Mouse (Mus musculus) kidney, postnatal 0 days (tissue): Measurements from ENCODE around the gene Mroh2a. TPM values are rescaled to one million over a fixed set of nuclear protein-coding genes. Genes with fewer than 3 reads are reported as not detected.

Source experiments
- ATAC-seq: fragments of 200-750 bp; cut with Nextera tagmentation; replicated peaks from 2 replicates; pipeline ENCODE4 v1.8.0; 2017; ENCODE audit warnings: low read depth, moderate number of reproducible peaks, moderate TSS enrichment, moderate library complexity; ENCODE audit not compliant: low FRiP score
- DNase-seq: peaks from one replicate; pipeline ENCODE4 v3.0.0-alpha.2; 2016; ENCODE audit warnings: low spot score
- H3K27ac ChIP-seq: fragments of 300-500 bp; sonication (generic); 2 replicates; pipeline ENCODE4 v1.5.1; 2014; ENCODE audit warnings: mild to moderate bottlenecking
- H3K27me3 ChIP-seq: fragments of 300-500 bp; sonication (generic); 2 replicates; pipeline ENCODE4 v1.6.1; 2014; ENCODE audit warnings: low read length, mixed read lengths; ENCODE audit not compliant: insufficient read depth
- H3K36me3 ChIP-seq: fragments of 300-500 bp; sonication (generic); 2 replicates; pipeline ENCODE4 v1.6.1; 2014; ENCODE audit warnings: low read length, mixed read lengths; ENCODE audit not compliant: insufficient read depth
- H3K4me1 ChIP-seq: fragments of 300-500 bp; sonication (generic); replicated peaks from 2 replicates; pipeline ENCODE4 v1.6.1; 2014; ENCODE audit warnings: antibody characterized with exemption, low read length, mixed read lengths; ENCODE audit not compliant: insufficient read depth
- H3K4me2 ChIP-seq: fragments of 300-500 bp; sonication (generic); 2 replicates; pipeline ENCODE4 v1.6.1; 2014; ENCODE audit warnings: mild to moderate bottlenecking, low read length, moderate library complexity, mixed read lengths
- H3K4me3 ChIP-seq: fragments of 300-500 bp; sonication (generic); replicated peaks from 2 replicates; pipeline ENCODE4 v1.5.1; 2014; ENCODE audit warnings: low read depth, low read length
- H3K9ac ChIP-seq: fragments of 300-500 bp; sonication (generic); 2 replicates; pipeline ENCODE4 v1.6.1; 2014; ENCODE audit warnings: low read depth, low read length
- H3K9me3 ChIP-seq: fragments of 300-500 bp; sonication (generic); replicated peaks from 2 replicates; pipeline ENCODE4 v1.6.1; 2016; ENCODE audit warnings: low read length, inconsistent platforms, mixed read lengths
- CTCF ChIP-seq: IDR thresholded peaks from 2 replicates; pipeline ENCODE4 v1.5.1; 2016; ENCODE audit warnings: antibody characterized with exemption, low read depth, mild to moderate bottlenecking, moderate library complexity
- WGBS: fragments of 180-500 bp; shearing (Covaris S2); extraction: QIAGEN DNeasy Blood & Tissue Kit; methylation state at CpG from one replicate; pipeline ENCODE4 v1.1.7; 2014; 5-methylcytosine and 5-hydroxymethylcytosine counted together
- polyA plus RNA-seq: library from polyadenylated mRNA; unstranded; fragments of >200 nt; fragmentation: Nextera tagmentation; extraction: Ambion mirVana; gene quantifications from 2 replicates; pipeline ENCODE4 v1.2.1, GENCODE M21; 2015

Mroh2a gene
- polyA plus RNA-seq, 1 experiment from 2014 or later = 0.66 TPM

DNA sequence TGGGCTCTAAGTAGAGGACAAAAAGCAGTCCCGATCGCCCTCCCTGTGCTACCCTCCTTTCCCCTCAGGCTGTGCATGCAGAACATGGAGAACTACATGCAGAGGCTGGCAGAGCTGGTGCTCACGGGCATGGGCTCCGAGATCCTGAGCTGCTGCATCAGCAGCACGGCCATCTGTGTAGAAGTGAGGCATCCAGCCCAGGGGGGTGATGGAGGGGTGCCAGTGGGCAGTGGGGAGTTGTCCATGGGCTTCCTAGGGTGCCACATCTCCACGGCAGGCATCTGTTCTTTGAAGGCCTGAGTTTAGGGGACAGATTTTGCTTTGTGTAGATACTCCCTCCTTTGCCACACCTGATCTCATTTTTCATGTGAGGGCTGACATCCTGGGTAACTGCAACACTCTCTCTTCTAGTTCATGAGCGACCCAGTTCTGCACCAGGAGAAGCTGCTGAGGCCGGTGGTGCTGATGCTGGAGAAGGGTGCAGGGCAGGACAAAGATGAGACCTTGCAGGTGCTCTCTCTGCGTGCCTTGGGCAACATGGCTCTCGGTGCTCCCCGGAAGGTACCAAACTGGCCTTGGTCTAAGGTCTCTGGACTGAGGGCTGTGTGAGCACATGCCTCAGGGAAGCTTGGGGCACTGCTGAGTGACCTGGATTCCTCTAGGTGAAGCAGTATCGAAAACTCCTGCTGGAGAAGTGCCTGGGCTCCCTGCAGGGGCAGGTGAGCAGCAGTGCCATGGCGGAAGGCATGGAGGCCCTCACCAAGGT lies 29.4 kb downstream of the Mroh2a start:
- Histone ChIP-seq H3K27me3 (no peaks in the 10 kb centered on the region), H3K36me3 (peaks cover 15% of the 10 kb centered on the region), H3K4me1 (peaks cover 11% of the 10 kb centered on the region), H3K27ac (no peak overlapping the region), H3K9ac (no peak overlapping the region), H3K4me2 (no peak overlapping the region), H3K4me3 (no peak overlapping the region), H3K9me3 (0 out of 2 replicates have a peak, but pooled peaks cover 3% of the 10 kb centered on the region)
- ATAC-seq (no peak), DNase-seq (no peak)
- 79% methylated on average over 13 of the region's 13 CpGs for WGBS
- no peak for TF ChIP-seq CTCF

DNA sequence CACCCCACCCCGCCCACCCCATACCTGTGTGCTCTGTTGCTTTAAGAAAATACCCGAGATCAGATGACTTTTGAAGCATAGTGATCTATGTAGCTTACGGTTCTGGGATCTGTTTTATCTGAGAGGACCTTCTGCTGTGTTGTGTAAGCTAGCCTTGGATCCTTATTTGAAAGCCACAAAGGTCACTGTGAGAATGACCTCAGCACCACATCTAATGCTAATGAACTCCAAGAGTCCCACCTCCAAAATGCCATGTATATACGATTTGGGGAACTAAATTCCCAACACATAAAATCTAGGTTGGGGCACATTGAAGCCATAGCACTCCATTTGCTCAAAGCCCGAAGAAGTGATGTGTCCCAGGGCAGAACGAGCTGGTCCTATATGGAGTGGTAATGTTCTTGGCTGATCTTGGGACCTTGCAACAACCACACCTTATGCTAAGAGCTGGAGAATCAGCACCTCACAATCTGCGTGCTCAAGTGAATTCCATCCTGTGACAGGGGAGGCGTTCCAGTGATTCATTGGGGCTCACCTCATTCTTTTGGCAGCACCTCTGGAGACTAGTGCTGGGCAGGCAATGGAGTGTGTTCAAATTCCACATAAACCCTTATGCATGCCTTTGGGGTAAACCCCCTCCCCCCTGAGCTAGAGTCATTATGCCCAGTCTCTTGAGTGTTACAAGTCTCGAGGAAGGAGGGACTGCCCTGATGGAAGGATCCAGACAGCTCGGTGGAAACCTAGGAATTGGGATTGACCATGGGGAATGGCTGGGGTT lies 30.3 kb downstream of the Mroh2a start:
- Histone ChIP-seq H3K36me3 (peaks cover 23% of the 10 kb centered on the region), H3K27ac (no peak overlapping the region), H3K4me1 (peaks cover 14% of the 10 kb centered on the region), H3K4me2 (no peak overlapping the region), H3K9me3 (no peaks in the 10 kb centered on the region), H3K27me3 (no peaks in the 10 kb centered on the region), H3K9ac (no peak overlapping the region), H3K4me3 (no peak overlapping the region)
- no peak for TF ChIP-seq CTCF
- 75% methylated on average over 10 of the region's 10 CpGs for WGBS
- ATAC-seq = no peak
- no peak for DNase-seq

DNA sequence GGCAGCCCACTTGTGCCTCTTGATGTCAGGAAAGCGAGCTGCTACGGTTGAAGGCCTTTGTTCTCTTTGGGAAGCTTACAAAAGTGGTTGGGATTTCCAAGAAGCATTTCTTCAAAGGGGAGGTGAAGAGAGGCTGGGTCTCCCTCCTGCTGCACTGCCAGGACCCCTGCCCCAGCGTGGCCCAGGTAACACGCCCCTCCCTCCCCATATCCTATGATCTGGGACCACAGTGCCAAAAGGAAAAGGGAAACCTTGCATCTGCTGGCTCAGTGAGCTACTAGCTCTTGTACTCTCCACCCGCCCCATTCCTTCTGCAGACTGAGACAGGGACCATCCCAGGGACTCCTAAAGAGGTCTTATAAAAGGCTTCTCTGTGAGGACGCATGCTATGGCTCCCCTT lies 30.9 kb downstream of the Mroh2a start:
- no peaks in the 10 kb centered on the region for H3K9me3 ChIP-seq
- ATAC-seq = no peak
- H3K9ac ChIP-seq = no peak overlapping the region
- H3K36me3 ChIP-seq = peaks cover 28% of the 10 kb centered on the region
- no peak overlapping the region for H3K4me2 ChIP-seq
- H3K27me3 ChIP-seq = no peaks in the 10 kb centered on the region
- 81% methylated on average over 6 of the region's 6 CpGs for WGBS
- H3K4me1 ChIP-seq = peaks cover 14% of the 10 kb centered on the region
- no peak for DNase-seq
- H3K4me3 ChIP-seq = no peak overlapping the region
- H3K27ac ChIP-seq = no peak overlapping the region
- no peak for TF ChIP-seq CTCF

DNA sequence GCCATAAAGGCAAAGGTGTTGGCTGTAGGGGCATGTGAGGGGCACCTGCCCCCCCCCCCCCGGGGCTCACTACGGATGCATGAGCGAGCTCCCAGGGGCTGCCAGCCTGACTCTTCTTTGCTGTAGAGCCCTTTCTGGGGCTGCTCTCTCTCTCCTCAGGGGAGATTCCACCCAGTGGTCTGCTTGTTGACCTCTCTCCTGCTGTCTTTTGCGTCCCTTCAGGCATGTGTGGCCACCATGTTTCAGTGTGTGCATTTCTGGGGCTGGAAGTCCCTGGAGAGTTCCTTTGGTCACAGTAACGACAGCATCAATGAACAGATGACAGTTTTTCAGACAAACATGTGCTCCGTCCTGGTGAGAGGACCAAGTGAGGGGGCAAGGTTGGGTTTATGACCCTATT lies 31.6 kb downstream of the Mroh2a start:
- no peak overlapping the region for H3K27ac ChIP-seq
- DNase-seq (no peak), ATAC-seq (no peak)
- H3K4me1 ChIP-seq = peaks cover 14% of the 10 kb centered on the region
- no peak for TF ChIP-seq CTCF
- no peaks in the 10 kb centered on the region for H3K9me3 ChIP-seq
- 64% methylated on average over 6 of the region's 6 CpGs for WGBS
- no peak overlapping the region for H3K9ac ChIP-seq
- no peaks in the 10 kb centered on the region for H3K27me3 ChIP-seq
- no peak overlapping the region for H3K4me3 ChIP-seq
- no peak overlapping the region for H3K4me2 ChIP-seq
- peaks cover 35% of the 10 kb centered on the region for H3K36me3 ChIP-seq

DNA sequence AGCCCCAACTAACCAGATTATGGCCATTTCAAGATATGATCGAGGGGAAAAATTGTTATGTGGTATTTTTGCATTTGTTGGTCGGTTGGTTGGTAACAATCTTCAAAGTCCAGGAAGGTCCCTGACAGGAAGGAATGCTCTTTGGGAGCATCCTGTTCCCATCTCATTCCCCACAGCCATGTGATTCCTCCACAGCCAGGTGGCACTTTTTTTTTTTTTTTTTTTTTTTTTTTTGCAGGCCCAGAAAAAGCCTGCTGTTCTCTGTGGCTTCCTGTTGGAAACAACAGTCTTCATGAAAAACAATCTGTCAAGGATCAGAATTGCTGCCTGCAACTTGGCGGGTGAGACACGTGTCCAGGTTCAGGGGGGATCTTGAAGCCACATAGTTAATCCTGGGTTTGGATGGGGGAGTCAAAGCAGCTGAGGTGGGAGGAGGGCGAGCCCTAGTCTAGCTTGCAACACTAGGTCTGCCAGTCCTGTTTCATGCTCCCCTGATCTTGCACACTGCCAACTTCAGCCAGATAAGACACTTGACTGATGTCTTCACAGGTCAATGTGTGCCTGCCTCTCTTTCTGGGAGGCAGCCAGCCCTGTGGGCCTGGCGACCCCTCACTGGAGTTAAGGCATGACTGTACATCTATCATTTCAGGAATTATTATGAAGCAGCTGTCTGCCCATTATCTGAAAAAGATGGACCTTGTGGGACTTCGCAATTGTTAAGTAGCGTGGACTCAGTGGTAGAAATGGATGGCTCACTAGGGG lies 32.3 kb downstream of the Mroh2a start:
- no peak; the same call in 1 of the 2 replicates for TF ChIP-seq CTCF
- 50% methylated on average over 8 of the region's 8 CpGs for WGBS
- H3K27ac ChIP-seq = peak overlapping the region; percentile 0; the same call in 1 of the 2 replicates
- no peaks in the 10 kb centered on the region for H3K27me3 ChIP-seq
- H3K9ac ChIP-seq = 0 out of 2 replicates have a peak overlapping the region, but pooled peaks have one; percentile 0
- no peak overlapping the region for H3K4me2 ChIP-seq
- H3K4me1 ChIP-seq = peaks cover 14% of the 10 kb centered on the region
- H3K36me3 ChIP-seq = peaks cover 42% of the 10 kb centered on the region
- no peaks in the 10 kb centered on the region for H3K9me3 ChIP-seq
- ATAC-seq (peak; percentile 4; the same call in 1 of the 2 replicates), DNase-seq (peak; percentile 87)
- H3K4me3 ChIP-seq = no peak overlapping the region

DNA sequence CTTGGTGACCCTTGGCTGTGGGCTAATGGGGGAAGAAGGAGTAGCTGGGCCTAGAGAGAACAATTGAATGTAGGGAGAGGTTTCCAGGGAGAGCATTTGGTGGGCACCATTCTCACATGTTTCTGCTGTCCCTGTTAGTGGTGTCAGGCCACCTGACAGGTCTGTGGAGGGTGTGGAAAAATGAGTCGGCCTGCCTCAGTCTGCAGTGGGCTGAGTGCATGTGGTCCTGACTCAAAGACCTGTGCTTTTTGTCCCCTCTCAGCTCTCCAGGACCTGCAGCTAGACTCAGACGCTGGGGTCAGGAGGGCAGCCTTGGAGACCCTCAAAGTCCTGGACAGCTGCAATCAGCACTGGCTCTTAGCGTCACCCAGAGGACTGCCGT lies 32.8 kb downstream of the Mroh2a start:
- TF ChIP-seq CTCF = no peak
- Histone ChIP-seq H3K27ac (peak overlapping the region; percentile 0; the same call in 1 of the 2 replicates), H3K27me3 (no peaks in the 10 kb centered on the region), H3K4me3 (no peak overlapping the region), H3K36me3 (peaks cover 48% of the 10 kb centered on the region), H3K9me3 (no peaks in the 10 kb centered on the region), H3K4me1 (peaks cover 14% of the 10 kb centered on the region), H3K4me2 (no peak overlapping the region), H3K9ac (0 out of 2 replicates have a peak overlapping the region, but pooled peaks have one; percentile 0)
- DNase-seq (no peak), ATAC-seq (peak; percentile 1; the same call in 1 of the 2 replicates)
- WGBS = 69% methylated on average over 4 of the region's 4 CpGs
